Mouse (Mus musculus) forebrain, embryonic 16.5 days (tissue): ENCODE measurements around the gene Henmt1. TPM values are rescaled to one million over a fixed set of nuclear protein-coding genes. Genes with fewer than 3 reads are reported as not detected.

Experiments
- ATAC-seq: fragments of 200-750 bp; cut with Nextera tagmentation; 2 replicates; pipeline ENCODE4 v1.8.0; 2017; ENCODE audit warnings: mild to moderate bottlenecking, moderate library complexity
- H3K27ac ChIP-seq: fragments of 300-500 bp; sonication (generic); 2 replicates; pipeline ENCODE4 v1.5.1; 2014; ENCODE audit warnings: low read length, control low read depth
- H3K27me3 ChIP-seq: fragments of 300-500 bp; sonication (generic); replicated peaks from 2 replicates; pipeline ENCODE4 v1.6.1; 2014; ENCODE audit warnings: low read length; ENCODE audit not compliant: control insufficient read depth, insufficient read depth
- H3K36me3 ChIP-seq: fragments of 300-500 bp; sonication (generic); 2 replicates; pipeline ENCODE4 v1.6.1; 2014; ENCODE audit not compliant: control insufficient read depth, insufficient read depth
- H3K4me1 ChIP-seq: fragments of 300-500 bp; sonication (generic); replicated peaks from 2 replicates; pipeline ENCODE4 v1.6.1; 2014; ENCODE audit warnings: low read length; ENCODE audit not compliant: control insufficient read depth, insufficient read depth
- H3K4me2 ChIP-seq: fragments of 300-500 bp; sonication (generic); 2 replicates; pipeline ENCODE4 v1.6.1; 2014; ENCODE audit warnings: mild to moderate bottlenecking, low read length, control low read depth
- H3K4me3 ChIP-seq: fragments of 300-500 bp; sonication (generic); replicated peaks from 2 replicates; pipeline ENCODE4 v1.5.1; 2014; ENCODE audit warnings: mild to moderate bottlenecking, low read length, control low read depth
- H3K9ac ChIP-seq: fragments of 300-500 bp; sonication (generic); replicated peaks from 2 replicates; pipeline ENCODE4 v1.6.1; 2014; ENCODE audit warnings: low read depth, low read length, control low read depth
- H3K9me3 ChIP-seq: fragments of 300-500 bp; sonication (generic); 2 replicates; pipeline ENCODE4 v1.6.1; 2016; ENCODE audit warnings: low read length; ENCODE audit not compliant: control insufficient read depth
- WGBS: fragments of 180-500 bp; shearing (Covaris S2); extraction: QIAGEN DNeasy Blood & Tissue Kit; methylation state at CpG from one replicate; pipeline ENCODE4 v1.1.7; 2014; 5-methylcytosine and 5-hydroxymethylcytosine counted together
- polyA plus RNA-seq: library from polyadenylated mRNA; unstranded; fragments of >200 nt; fragmentation: Nextera tagmentation; extraction: Ambion mirVana; gene quantifications from 2 replicates; pipeline ENCODE4 v1.2.1, GENCODE M21; 2015

Henmt1 gene
- polyA plus RNA-seq = 1.2 and 1.7 TPM in 2 replicates

- Histone ChIP-seq H3K36me3 (no peaks in the 10 kb centered on the region), H3K27ac (no peak within 1 kb of the TSS), H3K4me2 (peak within 1 kb of the TSS; percentile 56), H3K4me1 (no peaks in the 10 kb centered on the region), H3K9ac (peak within 1 kb of the TSS; percentile 41), H3K27me3 (no peaks in the 10 kb centered on the region), H3K9me3 (no peaks in the 10 kb centered on the region), H3K4me3 (peak within 1 kb of the TSS; percentile 42)
- no peak for ATAC-seq
- WGBS = 90% methylated on average over 5 of the region's 5 CpGs
Observed at GRCm38 (mm10) chr3:108939573-108939972, at the start of gene Henmt1. TSS of gene Henmt1 (plus strand) at chr3:108939873.

- Histone ChIP-seq H3K27ac (no peak within 1 kb of the TSS), H3K9me3 (no peaks in the 10 kb centered on the region), H3K4me3 (no peak within 1 kb of the TSS), H3K4me2 (no peak within 1 kb of the TSS), H3K4me1 (no peaks in the 10 kb centered on the region; the same call in 1 of the 2 replicates), H3K9ac (no peak within 1 kb of the TSS), H3K36me3 (no peaks in the 10 kb centered on the region), H3K27me3 (no peaks in the 10 kb centered on the region)
- no peak for ATAC-seq
- WGBS = 86% methylated on average over 1 of the region's 1 CpGs
Observed at GRCm38 (mm10) chr3:108889908-108890307, 49.8 kb upstream of the Henmt1 start, which contains the start of gene Fndc7. TSS of gene Fndc7 (minus strand) at chr3:108890008.

- no peak overlapping the region for H3K27ac ChIP-seq
- H3K9ac ChIP-seq = no peak overlapping the region
- H3K4me1 ChIP-seq = no peaks in the 10 kb centered on the region
- no peaks in the 10 kb centered on the region for H3K27me3 ChIP-seq
- H3K4me2 ChIP-seq = no peak overlapping the region
- 77% methylated on average over 1 of the region's 1 CpGs for WGBS
- no peak overlapping the region for H3K4me3 ChIP-seq
- no peaks in the 10 kb centered on the region for H3K36me3 ChIP-seq
- H3K9me3 ChIP-seq = no peaks in the 10 kb centered on the region
- no peak for ATAC-seq
Observed at GRCm38 (mm10) chr3:108892080-108892479, 47.6 kb upstream of the Henmt1 start.

- Histone ChIP-seq H3K4me3 (no peak overlapping the region), H3K27ac (no peak overlapping the region), H3K4me1 (no peaks in the 10 kb centered on the region), H3K9me3 (no peaks in the 10 kb centered on the region), H3K36me3 (no peaks in the 10 kb centered on the region), H3K27me3 (no peaks in the 10 kb centered on the region), H3K9ac (no peak overlapping the region), H3K4me2 (no peak overlapping the region)
- WGBS = 66% methylated on average over 4 of the region's 4 CpGs
- ATAC-seq = no peak
Observed at GRCm38 (mm10) chr3:108892914-108893313, 46.8 kb upstream of the Henmt1 start.

- no peaks in the 10 kb centered on the region for H3K4me1 ChIP-seq
- H3K27me3 ChIP-seq = no peaks in the 10 kb centered on the region
- no peak overlapping the region for H3K9ac ChIP-seq
- no peak overlapping the region for H3K4me3 ChIP-seq
- 96% methylated on average over 4 of the region's 4 CpGs for WGBS
- H3K36me3 ChIP-seq = peaks cover 10% of the 10 kb centered on the region
- H3K27ac ChIP-seq = no peak overlapping the region
- H3K9me3 ChIP-seq = no peaks in the 10 kb centered on the region
- no peak overlapping the region for H3K4me2 ChIP-seq
- ATAC-seq = no peak
Observed at GRCm38 (mm10) chr3:108898640-108899039, 41.0 kb upstream of the Henmt1 start.

GRCm38 (mm10) chr3:108900147-108900546 lies 39.5 kb upstream of the Henmt1 start:
- H3K4me1 ChIP-seq = no peaks in the 10 kb centered on the region
- H3K27ac ChIP-seq = no peak overlapping the region
- no peak overlapping the region for H3K4me3 ChIP-seq
- H3K4me2 ChIP-seq = no peak overlapping the region
- WGBS = 80% methylated on average over 3 of the region's 3 CpGs
- peaks cover 22% of the 10 kb centered on the region for H3K36me3 ChIP-seq
- no peaks in the 10 kb centered on the region for H3K9me3 ChIP-seq
- no peaks in the 10 kb centered on the region for H3K27me3 ChIP-seq
- no peak for ATAC-seq
- no peak overlapping the region for H3K9ac ChIP-seq

- Histone ChIP-seq H3K27me3 (no peaks in the 10 kb centered on the region), H3K9me3 (no peaks in the 10 kb centered on the region), H3K4me1 (no peaks in the 10 kb centered on the region), H3K4me2 (no peak overlapping the region), H3K27ac (no peak overlapping the region), H3K4me3 (no peak overlapping the region), H3K9ac (no peak overlapping the region), H3K36me3 (peaks cover 22% of the 10 kb centered on the region)
- no peak for ATAC-seq
- 80% methylated on average over 5 of the region's 5 CpGs for WGBS
Observed at GRCm38 (mm10) chr3:108900681-108901080, 39.0 kb upstream of the Henmt1 start.

GRCm38 (mm10) chr3:108902038-108902437 lies 37.6 kb upstream of the Henmt1 start:
- Histone ChIP-seq H3K27ac (no peak overlapping the region), H3K4me2 (no peak overlapping the region), H3K9ac (no peak overlapping the region), H3K36me3 (peaks cover 22% of the 10 kb centered on the region), H3K9me3 (no peaks in the 10 kb centered on the region), H3K4me3 (no peak overlapping the region), H3K27me3 (no peaks in the 10 kb centered on the region), H3K4me1 (no peaks in the 10 kb centered on the region)
- ATAC-seq = no peak
- WGBS = 56% methylated on average over 2 of the region's 2 CpGs

GRCm38 (mm10) chr3:108902934-108903333 lies 36.7 kb upstream of the Henmt1 start:
- H3K27ac ChIP-seq = no peak overlapping the region
- no peak overlapping the region for H3K4me2 ChIP-seq
- 94% methylated on average over 6 of the region's 6 CpGs for WGBS
- H3K36me3 ChIP-seq = peaks cover 23% of the 10 kb centered on the region
- H3K4me1 ChIP-seq = no peaks in the 10 kb centered on the region
- no peak overlapping the region for H3K4me3 ChIP-seq
- H3K9ac ChIP-seq = no peak overlapping the region
- H3K9me3 ChIP-seq = no peaks in the 10 kb centered on the region
- no peaks in the 10 kb centered on the region for H3K27me3 ChIP-seq
- no peak; the same call in 1 of the 2 replicates for ATAC-seq
